Comparison of ENCODE assay signal across 16 mouse cellular contexts in the genomic region with DNA sequence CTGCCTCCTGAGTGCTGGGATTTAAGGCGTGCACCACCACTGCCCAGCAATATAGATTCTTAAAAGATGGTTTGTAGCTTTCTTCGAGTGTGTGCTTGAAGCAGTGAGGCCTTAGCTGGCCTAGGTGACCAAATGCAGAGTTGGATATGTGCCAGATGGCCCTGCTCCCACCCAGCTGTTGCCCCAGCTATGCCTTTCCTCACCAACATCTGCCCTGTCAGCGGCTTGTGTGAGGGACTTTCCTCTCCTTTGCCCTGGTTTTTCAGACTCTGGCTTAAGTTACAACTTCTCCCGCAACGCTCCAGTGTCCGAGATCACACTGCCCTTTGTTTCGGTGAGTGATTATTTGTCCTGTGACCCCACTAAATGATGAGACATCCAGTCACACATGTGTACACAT. TPM values are rescaled to one million over a fixed set of nuclear protein-coding genes. Genes with fewer than 3 reads are reported as not detected.
DNase-seq lines count a peak whose midpoint lies in the region; ATAC-seq and TF ChIP-seq lines count a peak whose summit lies in the region.
"Had no signal": no experiment of that assay in that cellular context is flagged by ENCODE, and none has a peak within 500 bp of the region (broad histone marks: within the 10 kb centered on the region; RNA-seq: fewer than 3 reads in every experiment).

No protein-coding gene starts in this region.

- H3K9me3 ChIP-seq in heart, embryonic 10.5 days, result no peaks in the 10 kb centered on the region
- H3K9me3 ChIP-seq in CH12.LX (replicated peaks; ENCODE audit: low read length), result peaks cover 7% of the 10 kb centered on the region
- H3K9me3 ChIP-seq in forebrain, embryonic 14.5 days (replicated peaks; ENCODE audit: control insufficient read depth, low read length), result no peaks in the 10 kb centered on the region
- H3K9me3 ChIP-seq: embryonic facial prominence, embryonic 13.5 days; forebrain, embryonic 13.5 days; limb, embryonic 12.5 days; midbrain, embryonic 13.5 days had no signal

- H3K27me3 ChIP-seq in heart, embryonic 10.5 days (ENCODE audit: insufficient read depth, poor library complexity, severe bottlenecking), result no peaks in the 10 kb centered on the region
- H3K27me3 ChIP-seq in CH12.LX (replicated peaks), result no peaks in the 10 kb centered on the region
- H3K27me3 ChIP-seq in forebrain, embryonic 14.5 days (replicated peaks; ENCODE audit: control insufficient read depth, insufficient read depth, low read length), result no peaks in the 10 kb centered on the region
- H3K27me3 ChIP-seq: embryonic facial prominence, embryonic 13.5 days; forebrain, embryonic 13.5 days; limb, embryonic 12.5 days; midbrain, embryonic 13.5 days had no signal

- no peak overlapping the region for H3K9ac ChIP-seq in CH12.LX (ENCODE audit: insufficient read depth, low read depth)
- H3K9ac ChIP-seq in forebrain, embryonic 14.5 days (ENCODE audit: low read length), result no peak overlapping the region
- H3K9ac ChIP-seq: embryonic facial prominence, embryonic 13.5 days; forebrain, embryonic 13.5 days; limb, embryonic 12.5 days; liver, postnatal 0 days; midbrain, embryonic 13.5 days had no signal

- H3K36me3 ChIP-seq in heart, embryonic 10.5 days, result peaks cover 91% of the 10 kb centered on the region
- H3K36me3 ChIP-seq in CH12.LX (replicated peaks in 1 of 2; ENCODE audit: control insufficient read depth in 1 of 2, insufficient read depth in 1 of 2, low read length in 1 of 2), result peaks cover 88 to 90% of the 10 kb centered on the region in 2 experiments
- peaks cover 26% of the 10 kb centered on the region; the same call in 1 of the 2 replicates for H3K36me3 ChIP-seq in forebrain, embryonic 14.5 days (ENCODE audit: control insufficient read depth, insufficient read depth, low read length)

- peak; percentile 32 for DNase-seq in heart, postnatal 4 days
- DNase-seq in heart, embryonic 10.5 days (ENCODE audit: low spot score), result no peak
- DNase-seq in CH12.LX (ENCODE audit: extremely low read depth), result no peak
- DNase-seq in gastrocnemius, adult 2 months, result peak; percentile 61
- DNase-seq in kidney, postnatal 25 days, result peak; percentile 86 to 93
- no peak for DNase-seq in thymus, postnatal 25 days
- DNase-seq in forebrain, embryonic 14.5 days (ENCODE audit: low spot score), result no peak
- no peak for DNase-seq in urinary bladder, postnatal 25 days (ENCODE audit: low spot score)
- DNase-seq: cerebellum, postnatal 14 days; liver, postnatal 0 days had no signal

- no peak for TF ChIP-seq RAD21 in CH12.LX (IDR thresholded peaks at IDR 0.05; ENCODE audit: low read depth, low read length)

- WGBS in heart, embryonic 10.5 days, result 88% methylated on average over 7 of the region's 7 CpGs
- 91% methylated on average over 7 of the region's 7 CpGs for WGBS in forebrain, embryonic 14.5 days

- H3K27ac ChIP-seq in heart, embryonic 10.5 days, result no peak overlapping the region
- H3K27ac ChIP-seq in CH12.LX (ENCODE audit: insufficient read depth, low read depth), result peak overlapping the region; percentile 56; the same call in 1 of the 2 replicates
- peak overlapping the region; percentile 60 for H3K27ac ChIP-seq in gastrocnemius, adult 2 months
- H3K27ac ChIP-seq in forebrain, embryonic 14.5 days (ENCODE audit: low read depth, low read length), result no peak overlapping the region
- H3K27ac ChIP-seq: embryonic facial prominence, embryonic 13.5 days; forebrain, embryonic 13.5 days; limb, embryonic 12.5 days; midbrain, embryonic 13.5 days had no signal

- no peak for ATAC-seq in forebrain, embryonic 14.5 days
- ATAC-seq: forebrain, embryonic 13.5 days; liver, postnatal 0 days; midbrain, embryonic 13.5 days had no signal

- intact Hi-C loops in gastrocnemius, adult 2 months (cut with DNase I), result loop anchor here (5.0 kb wide), 1 partner anchor 32 kb away; the partner anchor contains the start of gene Cflar

- no peaks in the 10 kb centered on the region for H3K4me1 ChIP-seq in heart, embryonic 10.5 days
- H3K4me1 ChIP-seq in CH12.LX (ENCODE audit: control insufficient read depth in 1 of 2, insufficient read depth in 2 of 2), result peaks cover 9 to 81% of the 10 kb centered on the region in 2 experiments
- no peaks in the 10 kb centered on the region for H3K4me1 ChIP-seq in forebrain, embryonic 14.5 days (ENCODE audit: control insufficient read depth, insufficient read depth, low read length)
- H3K4me1 ChIP-seq: embryonic facial prominence, embryonic 13.5 days; forebrain, embryonic 13.5 days; limb, embryonic 12.5 days; midbrain, embryonic 13.5 days had no signal

- H3K79me2 ChIP-seq in CH12.LX (replicated peaks; ENCODE audit: control insufficient read depth, extremely low read depth, insufficient read depth, poor library complexity, severe bottlenecking), result peaks cover 21% of the 10 kb centered on the region; the same call in 1 of the 2 replicates

- TF ChIP-seq CTCF in CH12.LX (conservative IDR thresholded peaks at IDR 0.05 in 1 of 2, IDR thresholded peaks at IDR 0.05 in 1 of 2; ENCODE audit: low read depth in 2 of 2, low read length in 2 of 2), result no peak
- no peak for TF ChIP-seq CTCF in gastrocnemius, adult 2 months (IDR thresholded peaks at IDR 0.05)

- 0 out of 2 replicates have a peak, but pooled peaks have one; percentile 29 for TF ChIP-seq EP300 in CH12.LX (IDR thresholded peaks at IDR 0.05; ENCODE audit: low read length)

- H3K4me2 ChIP-seq in CH12.LX (ENCODE audit: insufficient read depth, low read depth, poor library complexity, severe bottlenecking), result no peak overlapping the region; the same call in 1 of the 2 replicates
- no peak overlapping the region for H3K4me2 ChIP-seq in forebrain, embryonic 14.5 days (ENCODE audit: low read length)
- H3K4me2 ChIP-seq: embryonic facial prominence, embryonic 13.5 days; forebrain, embryonic 13.5 days; limb, embryonic 12.5 days; midbrain, embryonic 13.5 days had no signal

- TF ChIP-seq POLR2A in CH12.LX (IDR thresholded peaks at IDR 0.05; ENCODE audit: low read depth, low read length), result no peak

- in situ Hi-C loops in CH12.LX (cut with MboI; ENCODE audit: low pct_ligation_motif_present, low pct_unique_long_range_greater_than_20kb, low sequenced_read_pairs), result no loop called here

- no peak overlapping the region for H3K4me3 ChIP-seq in heart, embryonic 10.5 days
- no peak overlapping the region for H3K4me3 ChIP-seq in CH12.LX (replicated peaks in 1 of 3; ENCODE audit: low read depth in 2 of 3, low read length in 2 of 3, poor library complexity in 1 of 3)
- H3K4me3 ChIP-seq in gastrocnemius, adult 2 months, result no peak overlapping the region
- H3K4me3 ChIP-seq in forebrain, embryonic 14.5 days (ENCODE audit: low read depth, low read length), result no peak overlapping the region
- H3K4me3 ChIP-seq: embryonic facial prominence, embryonic 13.5 days; forebrain, embryonic 13.5 days; limb, embryonic 12.5 days; midbrain, embryonic 13.5 days had no signal

- dilution Hi-C loops in CH12.LX (cut with MboI; ENCODE audit: extremely low pct_ligation_motif_present, extremely low pct_unique_long_range_greater_than_20kb, low sequenced_read_pairs), result no loop called here

TF ChIP-seq in CH12.LX, 34 proteins besides CTCF, POLR2A, EP300 and RAD21:
- TF ChIP-seq ELF1 (IDR thresholded peaks at IDR 0.05; ENCODE audit: low read depth, low read length) (no peak), MXI1 (IDR thresholded peaks at IDR 0.05; ENCODE audit: low read depth, low read length) (peak; percentile 30; the same call in 1 of the 2 replicates), ETS1 (conservative IDR thresholded peaks at IDR 0.05; ENCODE audit: low read depth, low read length) (peak; percentile 62), TCF12 (IDR thresholded peaks at IDR 0.05; ENCODE audit: low read depth, low read length) (peak; percentile 22; the same call in 1 of the 2 replicates), MAX (IDR thresholded peaks at IDR 0.05; ENCODE audit: low read length) (peak; percentile 46; the same call in 1 of the 2 replicates), USF1 (IDR thresholded peaks at IDR 0.05; ENCODE audit: low read depth, low read length) (no peak), MAZ (IDR thresholded peaks at IDR 0.05; ENCODE audit: low read depth, low read length) (0 out of 2 replicates have a peak, but pooled peaks have one; percentile 27)

RNA-seq across cellular contexts. Expression of gene Cflar, which starts 33.3 kb away (rescaled TPM):
- 10 to 100 TPM; 52.1 to 63.0 TPM for total RNA-seq in heart, postnatal 4 days (2021)
- polyA plus RNA-seq in heart, embryonic 10.5 days (2016; fragmentation: Nextera tagmentation; extraction: Ambion mirVana), result 31.5 and 31.6 TPM in 2 replicates
- total RNA-seq in CH12.LX (2012; rRNA removed) (46.8 and 49.2 TPM in 2 replicates), CH12.LX (2014; rRNA removed) (81.1 and 82.0 TPM in 2 replicates)
- polyA plus RNA-seq in CH12.LX (2012; ENCODE audit: insufficient read length, low read depth), result 28.3 and 35.7 TPM in 2 replicates
- 10 to 100 TPM; 38.8 to 58.6 TPM for total RNA-seq in gastrocnemius, adult 2 months (2021)
- 18.3 and 18.7 TPM in 2 replicates for polyA plus RNA-seq in forebrain, embryonic 14.5 days (2014; fragmentation: Nextera tagmentation; extraction: Ambion mirVana)

RNA-seq across cellular contexts. Expression of gene Als2cr12, which starts 48.9 kb away (rescaled TPM):
- total RNA-seq in heart, postnatal 4 days (2021), result not detected
- polyA plus RNA-seq in heart, embryonic 10.5 days (2016; fragmentation: Nextera tagmentation; extraction: Ambion mirVana), result not detected in 2 replicates
- not detected in 2 replicates for total RNA-seq in CH12.LX (2012; rRNA removed)
- not detected in 2 replicates for total RNA-seq in CH12.LX (2014; rRNA removed)
- 0.22 and 0.33 TPM in 2 replicates for polyA plus RNA-seq in CH12.LX (2012; ENCODE audit: insufficient read length, low read depth)
- total RNA-seq in gastrocnemius, adult 2 months (2021), result not detected
- polyA plus RNA-seq in forebrain, embryonic 14.5 days (2014; fragmentation: Nextera tagmentation; extraction: Ambion mirVana), result not detected in 2 replicates
- polyA plus RNA-seq: embryonic facial prominence, embryonic 13.5 days; forebrain, embryonic 13.5 days; heart, postnatal 0 days; limb, embryonic 12.5 days; liver, postnatal 0 days; midbrain, embryonic 13.5 days; neural tube, embryonic 11.5 days had no signal

RNA-seq across cellular contexts. Expression of gene Casp8, which starts 50.5 kb away (rescaled TPM):
- 10 to 100 TPM; 15.7 to 16.5 TPM for total RNA-seq in heart, postnatal 4 days (2021)
- polyA plus RNA-seq in heart, embryonic 10.5 days (2016; fragmentation: Nextera tagmentation; extraction: Ambion mirVana), result 24.5 and 25.0 TPM in 2 replicates
- total RNA-seq in CH12.LX (2012; rRNA removed) (36.2 and 42.6 TPM in 2 replicates), CH12.LX (2014; rRNA removed) (59.3 and 69.9 TPM in 2 replicates)
- polyA plus RNA-seq in CH12.LX (2012; ENCODE audit: insufficient read length, low read depth), result 53.3 and 64.9 TPM in 2 replicates
- 1 to 10 TPM; 2.6 to 2.7 TPM for total RNA-seq in gastrocnemius, adult 2 months (2021)
- 3.8 and 4.7 TPM in 2 replicates for polyA plus RNA-seq in forebrain, embryonic 14.5 days (2014; fragmentation: Nextera tagmentation; extraction: Ambion mirVana)

Comparison
In these comparisons a context has a peak if more than half of its experiments do, and no peak if none do; other contexts are left out.
1. DNase-seq: peak in heart, postnatal 4 days (single experiment), gastrocnemius, adult 2 months (single experiment) and kidney, postnatal 25 days (2 of 2); none in heart, embryonic 10.5 days (single experiment), CH12.LX (single experiment), thymus, postnatal 25 days (single experiment), forebrain, embryonic 14.5 days (single experiment) and urinary bladder, postnatal 25 days (single experiment).
2. H3K27ac ChIP-seq: peak in CH12.LX (single experiment) and gastrocnemius, adult 2 months (single experiment); none in heart, embryonic 10.5 days (single experiment) and forebrain, embryonic 14.5 days (single experiment).
3. RNA of gene Casp8, which starts 50.5 kb away (total RNA-seq): 36.2 to 69.9 TPM in CH12.LX and 15.7 to 16.5 TPM in heart, postnatal 4 days; 2.6 to 2.7 TPM in gastrocnemius, adult 2 months; every median in the first group is over 4 times any median in the second.